Mouse (Mus musculus): ENCODE results near the gene Tcf7. TPM values are rescaled to one million over a fixed set of nuclear protein-coding genes. Genes with fewer than 3 reads are reported as not detected.

Gene Tcf7
- polyA plus RNA-seq, 1 experiment from 2014 or later, result 6.3 TPM

GRCm38 (mm10) chr11:52275774-52276555 is 6.8 kb downstream of the Tcf7 start:
- Histone ChIP-seq H3K4me3 (no peak overlapping the region), H3K4me1 (replicated peaks) (peaks cover 38% of the 10 kb centered on the region), H3K36me3 (0 out of 2 replicates have a peak, but pooled peaks cover 7% of the 10 kb centered on the region), H3K9ac (no peak overlapping the region), H3K4me2 (no peak overlapping the region), H3K9me3 (replicated peaks) (no peaks in the 10 kb centered on the region), H3K27me3 (replicated peaks) (no peaks in the 10 kb centered on the region), H3K27ac (ENCODE audit: poor library complexity, severe bottlenecking) (no peak overlapping the region)
- WGBS, result 69% methylated on average over 9 of the region's 9 CpGs
- ATAC-seq (ENCODE audit: insufficient number of reproducible peaks, low FRiP score), result no peak

- no peak for ATAC-seq (ENCODE audit: insufficient number of reproducible peaks, low FRiP score)
- Histone ChIP-seq H3K4me1 (replicated peaks) (peaks cover 38% of the 10 kb centered on the region), H3K27me3 (replicated peaks) (no peaks in the 10 kb centered on the region), H3K4me3 (no peak overlapping the region), H3K27ac (ENCODE audit: poor library complexity, severe bottlenecking) (no peak overlapping the region), H3K4me2 (no peak overlapping the region), H3K36me3 (0 out of 2 replicates have a peak, but pooled peaks cover 7% of the 10 kb centered on the region), H3K9me3 (replicated peaks) (no peaks in the 10 kb centered on the region), H3K9ac (no peak overlapping the region)
- WGBS, result 72% methylated on average over 8 of the region's 8 CpGs
Measured at GRCm38 (mm10) chr11:52275366-52275765, 7.4 kb downstream of the Tcf7 start.

- H3K27me3 ChIP-seq (replicated peaks), result no peaks in the 10 kb centered on the region
- ATAC-seq (ENCODE audit: insufficient number of reproducible peaks, low FRiP score), result no peak
- H3K4me1 ChIP-seq (replicated peaks), result peaks cover 38% of the 10 kb centered on the region
- WGBS, result 85% methylated on average over 20 of the region's 20 CpGs
- no peak overlapping the region for H3K4me2 ChIP-seq
- H3K9me3 ChIP-seq (replicated peaks), result no peaks in the 10 kb centered on the region
- H3K27ac ChIP-seq (ENCODE audit: poor library complexity, severe bottlenecking), result no peak overlapping the region
- 0 out of 2 replicates have a peak, but pooled peaks cover 6% of the 10 kb centered on the region for H3K36me3 ChIP-seq
- H3K9ac ChIP-seq, result peak overlapping the region; percentile 4; the same call in 1 of the 2 replicates
- H3K4me3 ChIP-seq, result no peak overlapping the region
Measured at GRCm38 (mm10) chr11:52274456-52275112, 8.2 kb downstream of the Tcf7 start.

- ATAC-seq (ENCODE audit: insufficient number of reproducible peaks, low FRiP score), result no peak
- Histone ChIP-seq H3K27ac (ENCODE audit: poor library complexity, severe bottlenecking) (no peak overlapping the region), H3K4me3 (no peak overlapping the region), H3K27me3 (replicated peaks) (no peaks in the 10 kb centered on the region), H3K9me3 (replicated peaks) (no peaks in the 10 kb centered on the region), H3K4me1 (replicated peaks) (peaks cover 44% of the 10 kb centered on the region), H3K9ac (no peak overlapping the region), H3K36me3 (0 out of 2 replicates have a peak, but pooled peaks cover 4% of the 10 kb centered on the region), H3K4me2 (no peak overlapping the region)
- 75% methylated on average over 4 of the region's 4 CpGs for WGBS
Measured at GRCm38 (mm10) chr11:52273942-52274330, 8.9 kb downstream of the Tcf7 start.

GRCm38 (mm10) chr11:52273183-52273941 is 9.5 kb downstream of the Tcf7 start:
- H3K27ac ChIP-seq (ENCODE audit: poor library complexity, severe bottlenecking), result no peak overlapping the region; the same call in 1 of the 2 replicates
- H3K4me2 ChIP-seq, result no peak overlapping the region
- peaks cover 49% of the 10 kb centered on the region for H3K4me1 ChIP-seq (replicated peaks)
- 54% methylated on average over 11 of the region's 11 CpGs for WGBS
- 0 out of 2 replicates have a peak, but pooled peaks cover 4% of the 10 kb centered on the region for H3K36me3 ChIP-seq
- H3K27me3 ChIP-seq (replicated peaks), result no peaks in the 10 kb centered on the region
- no peak for ATAC-seq (ENCODE audit: insufficient number of reproducible peaks, low FRiP score)
- no peak overlapping the region; the same call in 1 of the 2 replicates for H3K9ac ChIP-seq
- H3K4me3 ChIP-seq, result no peak overlapping the region
- H3K9me3 ChIP-seq (replicated peaks), result no peaks in the 10 kb centered on the region

GRCm38 (mm10) chr11:52272619-52273018 is 10.2 kb downstream of the Tcf7 start:
- Histone ChIP-seq H3K36me3 (no peaks in the 10 kb centered on the region), H3K4me3 (no peak overlapping the region), H3K9ac (no peak overlapping the region; the same call in 1 of the 2 replicates), H3K9me3 (replicated peaks) (no peaks in the 10 kb centered on the region), H3K27me3 (replicated peaks) (no peaks in the 10 kb centered on the region), H3K27ac (ENCODE audit: poor library complexity, severe bottlenecking) (0 out of 2 replicates have a peak overlapping the region, but pooled peaks have one; percentile 5), H3K4me1 (replicated peaks) (peaks cover 57% of the 10 kb centered on the region), H3K4me2 (no peak overlapping the region)
- ATAC-seq (ENCODE audit: insufficient number of reproducible peaks, low FRiP score), result no peak
- 51% methylated on average over 6 of the region's 6 CpGs for WGBS

GRCm38 (mm10) chr11:52271765-52272495 is 10.9 kb downstream of the Tcf7 start:
- 0 out of 2 replicates have a peak overlapping the region, but pooled peaks have one; percentile 5 for H3K27ac ChIP-seq (ENCODE audit: poor library complexity, severe bottlenecking)
- no peaks in the 10 kb centered on the region for H3K9me3 ChIP-seq (replicated peaks)
- 79% methylated on average over 8 of the region's 8 CpGs for WGBS

GRCm38 (mm10) chr11:52269841-52270240 is 13.0 kb downstream of the Tcf7 start:
- WGBS, result 84% methylated on average over 6 of the region's 6 CpGs
- no peak overlapping the region for H3K9ac ChIP-seq
- no peaks in the 10 kb centered on the region for H3K9me3 ChIP-seq (replicated peaks)
- no peak overlapping the region for H3K27ac ChIP-seq (ENCODE audit: poor library complexity, severe bottlenecking)
- H3K4me2 ChIP-seq, result no peak overlapping the region
- no peak overlapping the region for H3K4me3 ChIP-seq
- ATAC-seq (ENCODE audit: insufficient number of reproducible peaks, low FRiP score), result no peak
- H3K36me3 ChIP-seq, result no peaks in the 10 kb centered on the region
- H3K4me1 ChIP-seq (replicated peaks), result peaks cover 68% of the 10 kb centered on the region
- no peaks in the 10 kb centered on the region for H3K27me3 ChIP-seq (replicated peaks)

More at GRCm38 (mm10) chr11:52271765-52272495, 10.9 kb downstream of the Tcf7 start:
- no peak overlapping the region for H3K4me3 ChIP-seq
- no peak overlapping the region for H3K9ac ChIP-seq
- H3K4me1 ChIP-seq (replicated peaks), result peaks cover 60% of the 10 kb centered on the region
- no peak overlapping the region for H3K4me2 ChIP-seq
- H3K36me3 ChIP-seq, result no peaks in the 10 kb centered on the region
- ATAC-seq (ENCODE audit: insufficient number of reproducible peaks, low FRiP score), result no peak
- no peaks in the 10 kb centered on the region for H3K27me3 ChIP-seq (replicated peaks)

- H3K27ac ChIP-seq (ENCODE audit: poor library complexity, severe bottlenecking), result peak overlapping the region; percentile 11; the same call in 1 of the 2 replicates
- no peaks in the 10 kb centered on the region for H3K9me3 ChIP-seq (replicated peaks)
- ATAC-seq (ENCODE audit: insufficient number of reproducible peaks, low FRiP score), result peak; percentile 37; the same call in 1 of the 2 replicates
- no peak overlapping the region for H3K4me2 ChIP-seq
- WGBS, result 38% methylated on average over 7 of the region's 7 CpGs
- H3K27me3 ChIP-seq (replicated peaks), result no peaks in the 10 kb centered on the region
- no peak overlapping the region for H3K9ac ChIP-seq
- H3K4me3 ChIP-seq, result no peak overlapping the region
- peaks cover 60% of the 10 kb centered on the region for H3K4me1 ChIP-seq (replicated peaks)
- no peaks in the 10 kb centered on the region for H3K36me3 ChIP-seq
Measured at GRCm38 (mm10) chr11:52268104-52268835, 14.5 kb downstream of the Tcf7 start.

- 84% methylated on average over 5 of the region's 5 CpGs for WGBS
- H3K4me1 ChIP-seq (replicated peaks), result peaks cover 52% of the 10 kb centered on the region
Measured at GRCm38 (mm10) chr11:52267271-52267670, 15.5 kb downstream of the Tcf7 start.

More at GRCm38 (mm10) chr11:52267271-52267670, 15.5 kb downstream of the Tcf7 start:
- no peak for ATAC-seq (ENCODE audit: insufficient number of reproducible peaks, low FRiP score)
- Histone ChIP-seq H3K4me2 (no peak overlapping the region), H3K9me3 (replicated peaks) (no peaks in the 10 kb centered on the region), H3K27ac (ENCODE audit: poor library complexity, severe bottlenecking) (no peak overlapping the region), H3K36me3 (no peaks in the 10 kb centered on the region), H3K4me3 (no peak overlapping the region), H3K9ac (no peak overlapping the region), H3K27me3 (replicated peaks) (no peaks in the 10 kb centered on the region)
